Mouse (Mus musculus) kidney, adult 2 months (tissue): ENCODE data around the gene Tnpo3. TPM values are rescaled to one million over a fixed set of nuclear protein-coding genes. Genes with fewer than 3 reads are reported as not detected.
A peak's percentile ranks its signal among the peaks of the same experiment; 100 is the strongest.

Experiments
- DNase-seq: peaks from one replicate; pipeline ENCODE4 v3.0.0; 2021
- H3K27ac ChIP-seq: fragments of 200-500 bp; 2 replicates; pipeline ENCODE4 v1.5.1; 2012; ENCODE audit warnings: low read depth, low read length, control low read depth, inconsistent platforms; ENCODE audit not compliant: insufficient read depth
- H3K27me3 ChIP-seq: fragments of 200-500 bp; replicated peaks from 2 replicates; pipeline ENCODE4 v1.6.1; 2012; ENCODE audit warnings: mild to moderate bottlenecking, moderate library complexity, low read length, inconsistent platforms; ENCODE audit not compliant: control insufficient read depth, insufficient read depth
- H3K36me3 ChIP-seq: fragments of 200-500 bp; 2 replicates; pipeline ENCODE4 v1.6.1; 2012; ENCODE audit warnings: mild to moderate bottlenecking, moderate library complexity, low read length, inconsistent platforms; ENCODE audit not compliant: control insufficient read depth, insufficient read depth
- H3K4me1 ChIP-seq: fragments of 200-500 bp; 2 replicates; pipeline ENCODE4 v1.6.1; 2011; ENCODE audit warnings: low read length; ENCODE audit not compliant: control insufficient read depth, insufficient read depth
- H3K4me3 ChIP-seq: fragments of 200-500 bp; 2 replicates; pipeline ENCODE4 v1.5.1; 2011; ENCODE audit warnings: mild to moderate bottlenecking, low read depth, low read length, control low read depth; ENCODE audit not compliant: insufficient read depth
- CTCF ChIP-seq: fragments of 200-500 bp; conservative IDR thresholded peaks from 2 replicates; pipeline ENCODE4 v1.5.1; 2011; ENCODE audit warnings: low read depth, mild to moderate bottlenecking, control low read depth, low read length, moderate library complexity, mixed read lengths; ENCODE audit not compliant: insufficient read depth, insufficient read length
- POLR2A ChIP-seq: fragments of 200-500 bp; IDR thresholded peaks from one replicate; pipeline ENCODE4 v1.6.1; 2011; ENCODE audit warnings: low read depth, low read length, control low read depth
- WGBS: fragments of 180-500 bp; shearing (Covaris S2); methylation state at CpG from one replicate; pipeline ENCODE4 v1.1.7; 2018; 5-methylcytosine and 5-hydroxymethylcytosine counted together
- polyA plus RNA-seq: library from polyadenylated mRNA; depleted of rRNA; stranded (reverse); fragments of >200 nt; gene quantifications from 2 replicates; pipeline ENCODE4 v1.2.3, GENCODE M21; 2012

Gene Tnpo3
- polyA plus RNA-seq, 1 experiment, result 56.8 TPM

DNA sequence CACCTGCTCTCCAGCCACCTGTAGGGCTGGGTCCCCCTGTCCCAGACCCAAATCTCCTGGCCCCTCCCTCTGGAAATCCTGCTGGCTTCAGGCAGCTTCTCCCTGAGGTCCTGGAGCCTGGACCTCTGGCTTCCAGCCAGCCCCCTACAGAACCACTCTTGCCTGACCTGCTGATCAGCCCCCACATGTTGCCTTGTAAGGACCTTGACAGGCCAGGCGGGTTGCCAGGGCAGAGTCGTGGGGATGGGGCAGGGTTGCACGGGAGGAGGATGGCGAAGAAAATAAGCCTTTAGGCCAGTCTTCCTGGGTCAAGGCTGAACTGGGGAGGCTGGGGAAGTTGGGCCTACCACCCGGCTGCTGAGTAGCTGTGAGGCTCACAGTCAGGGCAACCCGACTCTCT is 74.4 kb downstream of the Tnpo3 start:
- no peaks in the 10 kb centered on the region; the same call in 1 of the 2 replicates for H3K4me1 ChIP-seq
- H3K27ac ChIP-seq, result no peak overlapping the region
- H3K36me3 ChIP-seq, result no peaks in the 10 kb centered on the region
- peak; percentile 77 for DNase-seq
- H3K27me3 ChIP-seq, result no peaks in the 10 kb centered on the region
- no peak overlapping the region for H3K4me3 ChIP-seq
- WGBS, result 27% methylated on average over 6 of the region's 6 CpGs
- TF ChIP-seq POLR2A, result no peak
- TF ChIP-seq CTCF, result no peak

DNA sequence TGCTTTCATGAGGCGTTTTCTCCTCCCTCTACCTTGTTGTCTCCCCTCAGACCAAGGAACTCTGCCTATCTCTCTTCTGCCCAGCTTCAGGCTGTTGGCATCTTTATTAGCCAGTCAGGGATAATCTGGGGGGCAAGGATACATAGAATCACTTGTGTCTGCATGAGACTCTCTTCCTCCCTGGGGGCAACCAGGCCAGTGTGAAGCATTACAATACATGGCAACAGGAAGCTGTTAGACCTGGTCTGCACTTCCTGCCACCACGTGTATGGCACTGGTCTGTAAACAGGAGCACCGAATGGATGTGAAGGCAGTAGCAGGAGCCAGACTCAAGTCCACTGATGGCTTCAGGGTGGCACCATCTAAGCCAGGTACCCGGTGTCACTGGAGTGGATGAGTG is 79.6 kb downstream of the Tnpo3 start:
- H3K27ac ChIP-seq, result no peak overlapping the region
- no peak overlapping the region for H3K4me3 ChIP-seq
- TF ChIP-seq CTCF (no peak), POLR2A (no peak)
- H3K27me3 ChIP-seq, result no peaks in the 10 kb centered on the region
- peaks cover 3% of the 10 kb centered on the region; the same call in 1 of the 2 replicates for H3K4me1 ChIP-seq
- DNase-seq, result no peak
- 69% methylated on average over 4 of the region's 4 CpGs for WGBS
- H3K36me3 ChIP-seq, result no peaks in the 10 kb centered on the region

DNA sequence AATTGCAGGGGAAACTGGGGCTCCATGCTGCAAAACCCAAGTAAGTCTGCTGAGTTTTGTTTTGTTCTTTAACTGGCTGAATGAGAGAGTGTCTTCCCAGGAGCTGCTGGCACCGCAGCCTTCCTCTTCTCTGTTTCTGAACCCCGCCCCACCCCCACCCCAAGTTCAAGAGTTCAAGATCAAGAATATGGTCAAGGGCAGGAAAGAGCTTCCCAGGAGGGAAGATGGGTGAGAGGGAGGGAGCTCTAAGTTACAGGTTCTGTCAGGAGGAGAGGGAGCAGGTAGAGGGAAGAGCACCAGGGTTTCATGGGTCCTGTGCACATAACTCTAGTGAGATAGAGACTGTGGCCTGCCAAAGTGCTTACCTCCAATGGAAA is 80.3 kb downstream of the Tnpo3 start:
- Histone ChIP-seq H3K27me3 (no peaks in the 10 kb centered on the region), H3K4me1 (peaks cover 3% of the 10 kb centered on the region; the same call in 1 of the 2 replicates), H3K4me3 (no peak overlapping the region; the same call in 1 of the 2 replicates), H3K36me3 (no peaks in the 10 kb centered on the region), H3K27ac (no peak overlapping the region)
- TF ChIP-seq POLR2A (no peak), CTCF (no peak)
- WGBS, result 33% methylated on average over 2 of the region's 2 CpGs
- DNase-seq, result no peak

DNA sequence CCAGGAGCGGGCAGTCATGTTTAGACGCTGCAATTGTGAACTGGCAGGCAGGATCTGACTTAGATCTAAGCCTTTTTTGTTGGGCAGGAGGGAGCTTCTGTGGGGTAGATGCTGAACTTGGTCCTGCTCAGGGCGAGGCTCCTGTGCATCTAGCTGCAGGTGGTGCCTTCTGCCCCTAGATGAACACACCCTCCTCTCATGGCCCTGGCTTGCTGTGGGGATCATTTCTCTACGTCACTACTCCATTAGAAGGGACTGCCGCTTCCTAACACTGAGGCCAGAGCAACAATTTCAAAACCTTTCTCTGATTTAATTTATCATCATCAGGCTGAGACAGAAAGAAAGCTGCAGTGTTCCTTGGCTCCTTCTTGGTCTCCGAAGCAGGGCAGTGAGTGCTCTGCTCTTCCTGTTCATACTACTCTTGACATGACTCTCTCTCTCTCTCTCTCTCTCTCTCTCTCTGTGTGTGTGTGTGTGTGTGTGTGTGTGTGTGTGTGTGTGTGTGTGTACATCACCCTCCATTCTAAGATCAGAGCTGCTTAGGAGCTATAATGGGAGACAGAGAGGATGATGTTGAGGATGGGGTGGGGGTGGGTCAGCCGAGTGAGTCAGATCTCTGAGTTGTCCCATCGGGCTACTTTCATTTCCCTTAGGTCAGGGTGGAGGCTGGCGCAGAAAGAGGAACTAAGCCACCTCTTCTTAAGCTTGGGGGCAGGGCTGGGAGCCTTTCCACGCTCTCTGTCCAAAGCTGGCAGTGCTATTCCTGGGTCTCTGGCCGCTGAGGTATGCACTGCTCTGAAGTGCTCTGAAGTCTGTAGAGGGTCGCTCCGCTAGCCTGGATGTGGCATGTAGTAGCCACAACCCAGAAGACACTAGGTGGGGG is 80.9 kb downstream of the Tnpo3 start:
- Histone ChIP-seq H3K4me1 (peaks cover 3% of the 10 kb centered on the region; the same call in 1 of the 2 replicates), H3K27me3 (no peaks in the 10 kb centered on the region), H3K36me3 (no peaks in the 10 kb centered on the region), H3K4me3 (peak overlapping the region; percentile 0; the same call in 1 of the 2 replicates), H3K27ac (no peak overlapping the region)
- no peak for DNase-seq
- TF ChIP-seq CTCF (no peak), POLR2A (no peak)
- 43% methylated on average over 13 of the region's 13 CpGs for WGBS

DNA sequence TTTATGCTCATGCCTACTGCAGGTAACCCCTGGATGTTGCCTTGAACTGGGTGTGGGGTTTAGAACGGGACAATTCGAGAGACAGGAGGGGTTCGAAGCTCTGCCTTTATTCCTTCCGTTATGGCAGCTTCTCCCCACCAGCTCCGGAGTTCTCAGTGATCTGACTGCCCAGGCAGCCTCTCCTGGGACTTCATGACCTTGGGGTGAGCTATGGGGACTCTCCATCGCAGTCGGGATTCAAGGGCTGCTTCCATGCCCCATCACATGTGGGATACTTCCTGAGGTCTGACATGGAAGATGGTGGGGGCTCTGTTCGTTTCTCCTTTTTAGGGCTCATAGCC is 81.6 kb downstream of the Tnpo3 start:
- TF ChIP-seq CTCF, result no peak

DNA sequence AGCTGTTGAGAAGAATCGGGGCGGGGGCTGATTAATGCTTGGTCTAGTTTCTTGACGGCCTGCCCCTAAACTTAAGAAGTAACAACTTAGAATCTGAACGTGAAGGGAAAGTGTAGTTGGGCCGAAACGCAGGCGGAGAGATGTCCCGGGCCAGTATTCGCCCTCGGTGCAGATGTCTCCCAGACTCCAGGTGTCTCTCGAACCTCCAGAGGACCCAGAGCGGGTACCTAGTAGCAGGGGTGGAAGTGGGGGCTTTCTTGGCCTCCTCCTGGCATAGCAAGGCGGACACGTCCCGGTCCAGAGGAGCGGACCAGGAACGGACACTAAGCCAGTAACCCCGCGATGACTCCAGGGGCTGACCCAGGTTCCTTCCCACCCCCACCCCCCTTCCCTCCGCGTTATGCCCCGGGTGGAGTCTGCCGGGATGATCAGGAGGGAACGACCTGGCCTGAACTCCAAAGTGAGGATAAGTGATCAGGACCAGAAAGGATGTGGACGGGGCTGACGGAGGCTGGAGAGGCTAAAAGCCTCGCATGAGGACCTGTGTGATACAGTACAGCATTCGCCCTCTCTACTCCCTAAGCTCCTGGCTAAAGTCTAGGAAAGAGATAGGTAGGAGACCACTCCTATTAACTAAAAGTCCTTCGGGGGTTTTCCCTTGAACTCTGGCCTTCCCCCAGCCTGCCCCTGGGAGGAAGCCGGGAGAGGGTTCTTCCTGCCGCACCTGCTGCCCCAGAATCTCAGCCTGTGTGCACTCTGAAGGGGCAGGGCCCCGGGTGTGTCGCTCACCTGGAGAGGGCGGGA is 82.1 kb downstream of the Tnpo3 start:
- no peak for DNase-seq
- H3K4me3 ChIP-seq, result peak overlapping the region; percentile 57
- 9% methylated on average over 34 of the region's 34 CpGs for WGBS
- H3K36me3 ChIP-seq, result no peaks in the 10 kb centered on the region
- TF ChIP-seq POLR2A, result no peak
- no peaks in the 10 kb centered on the region for H3K27me3 ChIP-seq
- H3K4me1 ChIP-seq, result peaks cover 7% of the 10 kb centered on the region; the same call in 1 of the 2 replicates
- no peak overlapping the region for H3K27ac ChIP-seq

More for the DNA sequence above, 81.6 kb downstream of the Tnpo3 start:
- H3K27ac ChIP-seq, result no peak overlapping the region
- 13% methylated on average over 8 of the region's 8 CpGs for WGBS
- no peaks in the 10 kb centered on the region for H3K36me3 ChIP-seq
- H3K27me3 ChIP-seq, result no peaks in the 10 kb centered on the region
- peaks cover 3% of the 10 kb centered on the region; the same call in 1 of the 2 replicates for H3K4me1 ChIP-seq
- no peak for DNase-seq
- H3K4me3 ChIP-seq, result 0 out of 2 replicates have a peak overlapping the region, but pooled peaks have one; percentile 57
